Mouse (Mus musculus) limb, embryonic 13.5 days (tissue): ENCODE measurements at regions not wholly inside any gene's neighbourhood (a gene's known extent, or its start where the extent isn't known, plus 50 kb on each side); places are given as distances from the start of the nearest gene placed in this dataset.
"Not testable (repeated sequence)": the region's sequence is repeated elsewhere in the genome, so short reads cannot be mapped to it uniquely, and the experiment has no call there.

Experiments
- ATAC-seq: fragments of 200-750 bp; cut with Nextera tagmentation; 2 replicates; pipeline ENCODE4 v1.8.0; 2017; ENCODE audit warnings: low read depth, moderate number of reproducible peaks, moderate TSS enrichment; ENCODE audit not compliant: low FRiP score
- H3K27ac ChIP-seq: fragments of 300-500 bp; sonication (generic); 2 replicates; pipeline ENCODE4 v1.5.1; 2015; ENCODE audit warnings: inconsistent platforms, mild to moderate bottlenecking, moderate library complexity
- H3K27me3 ChIP-seq: fragments of 300-500 bp; sonication (generic); 2 replicates; pipeline ENCODE4 v1.6.1; 2015; ENCODE audit warnings: mild to moderate bottlenecking, inconsistent platforms
- H3K36me3 ChIP-seq: fragments of 300-500 bp; sonication (generic); 2 replicates; pipeline ENCODE4 v1.6.1; 2015; ENCODE audit warnings: inconsistent platforms, mild to moderate bottlenecking, moderate library complexity
- H3K4me1 ChIP-seq: fragments of 300-500 bp; sonication (generic); 2 replicates; pipeline ENCODE4 v1.6.1; 2015; ENCODE audit warnings: inconsistent platforms
- H3K4me2 ChIP-seq: fragments of 300-500 bp; sonication (generic); replicated peaks from 2 replicates; pipeline ENCODE4 v1.6.1; 2015; ENCODE audit warnings: inconsistent platforms, mild to moderate bottlenecking, moderate library complexity
- H3K4me3 ChIP-seq: fragments of 300-500 bp; sonication (generic); 2 replicates; pipeline ENCODE4 v1.5.1; 2015; ENCODE audit warnings: moderate library complexity, mild to moderate bottlenecking, inconsistent platforms
- H3K9ac ChIP-seq: fragments of 300-500 bp; sonication (generic); 2 replicates; pipeline ENCODE4 v1.6.1; 2015; ENCODE audit warnings: mild to moderate bottlenecking, inconsistent platforms
- H3K9me3 ChIP-seq: fragments of 300-500 bp; sonication (generic); 2 replicates; pipeline ENCODE4 v1.6.1; 2016; ENCODE audit warnings: inconsistent platforms
- whole genome bisulfite sequencing: fragments of 180-500 bp; shearing (Covaris S2); methylation state at CpG from one replicate; pipeline ENCODE4 v1.1.7; 2015; 5-methylcytosine and 5-hydroxymethylcytosine counted together

DNA sequence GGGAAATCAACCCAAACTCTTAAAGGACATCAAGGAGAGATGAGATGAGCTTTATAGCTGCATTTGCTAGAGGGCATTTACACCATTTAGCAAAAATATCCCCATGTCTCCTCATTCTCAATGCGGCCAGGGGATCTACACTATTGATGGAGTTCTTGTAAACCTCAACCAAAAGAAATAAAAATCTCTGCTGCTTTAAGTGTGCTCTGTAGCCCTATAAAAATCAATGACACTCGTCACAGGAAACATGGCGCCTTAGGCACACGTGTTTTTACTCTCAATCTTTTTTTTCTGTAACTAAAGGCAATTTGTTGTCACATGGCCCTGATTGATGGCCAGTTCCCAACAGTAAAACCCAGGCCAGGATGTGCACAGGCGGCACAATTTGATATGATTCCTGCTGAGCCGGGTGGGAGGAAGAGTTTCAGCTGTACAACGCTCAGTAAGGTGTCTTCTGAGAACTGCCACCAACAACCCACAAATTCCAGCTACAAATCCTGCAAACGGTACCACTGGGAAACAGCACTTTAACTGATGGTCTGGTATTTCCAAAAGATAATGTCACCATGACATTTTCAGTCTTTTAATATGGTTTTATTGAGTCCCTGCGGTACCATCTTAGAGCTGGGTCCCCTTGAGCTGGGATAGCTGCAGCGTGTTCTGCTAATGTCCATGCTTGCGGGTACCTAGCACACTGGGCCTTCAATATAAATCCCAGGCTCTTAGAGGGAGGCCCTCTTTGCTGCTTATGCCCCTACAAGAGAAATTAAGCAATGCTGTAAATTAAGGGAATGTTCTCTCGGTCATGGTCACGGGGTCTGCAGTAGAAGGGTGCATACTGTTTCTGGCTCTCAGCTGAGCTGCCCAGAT, 78.8 kb downstream of the Tpbg start:
- peak; percentile 71; the same call in 1 of the 2 replicates for ATAC-seq
- Histone ChIP-seq H3K36me3 (no peaks in the 10 kb centered on the region), H3K27ac (no peak overlapping the region), H3K4me1 (peaks cover 4% of the 10 kb centered on the region; the same call in 1 of the 2 replicates), H3K4me2 (no peak overlapping the region), H3K9ac (no peak overlapping the region), H3K4me3 (no peak overlapping the region), H3K27me3 (no peaks in the 10 kb centered on the region), H3K9me3 (no peaks in the 10 kb centered on the region)
- 45% methylated on average over 13 of the region's 13 CpGs for WGBS

GRCm38 (mm10) chr9:85925259-85925658, 83.1 kb downstream of the Tpbg start:
- H3K27ac ChIP-seq: no peak overlapping the region
- 68% methylated on average over 1 of the region's 1 CpGs for WGBS

DNA sequence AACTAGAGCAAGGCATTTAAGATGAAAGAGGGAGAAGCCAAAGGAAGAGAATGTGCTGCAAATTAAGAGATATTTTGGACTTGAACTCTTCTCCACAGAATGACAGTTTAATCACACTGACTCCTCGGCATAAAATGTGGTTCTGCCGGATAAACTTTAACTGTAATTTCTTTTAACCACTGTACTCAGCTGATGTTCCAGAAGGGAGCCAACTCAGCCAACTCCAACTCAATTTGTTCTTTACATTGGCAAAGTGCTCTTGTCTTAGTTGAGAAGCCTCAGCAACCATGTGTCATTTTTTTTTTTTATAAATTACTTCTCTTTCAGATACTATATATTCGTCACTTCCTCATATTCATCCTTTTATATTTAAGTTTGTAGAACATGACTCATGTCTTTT, 90.0 kb downstream of the Tpbg start:
- Histone ChIP-seq H3K27ac (no peak overlapping the region), H3K9ac (no peak overlapping the region), H3K4me3 (no peak overlapping the region), H3K27me3 (no peaks in the 10 kb centered on the region), H3K4me2 (no peak overlapping the region), H3K9me3 (no peaks in the 10 kb centered on the region), H3K4me1 (no peaks in the 10 kb centered on the region), H3K36me3 (no peaks in the 10 kb centered on the region)
- 86% methylated on average over 3 of the region's 3 CpGs for WGBS
- ATAC-seq: no peak

More at GRCm38 (mm10) chr9:85925259-85925658, 83.1 kb downstream of the Tpbg start:
- Histone ChIP-seq H3K9ac (no peak overlapping the region), H3K27me3 (no peaks in the 10 kb centered on the region), H3K4me2 (no peak overlapping the region), H3K36me3 (no peaks in the 10 kb centered on the region), H3K9me3 (no peaks in the 10 kb centered on the region), H3K4me1 (peaks cover 4% of the 10 kb centered on the region; the same call in 1 of the 2 replicates), H3K4me3 (no peak overlapping the region)
- ATAC-seq: no peak

DNA sequence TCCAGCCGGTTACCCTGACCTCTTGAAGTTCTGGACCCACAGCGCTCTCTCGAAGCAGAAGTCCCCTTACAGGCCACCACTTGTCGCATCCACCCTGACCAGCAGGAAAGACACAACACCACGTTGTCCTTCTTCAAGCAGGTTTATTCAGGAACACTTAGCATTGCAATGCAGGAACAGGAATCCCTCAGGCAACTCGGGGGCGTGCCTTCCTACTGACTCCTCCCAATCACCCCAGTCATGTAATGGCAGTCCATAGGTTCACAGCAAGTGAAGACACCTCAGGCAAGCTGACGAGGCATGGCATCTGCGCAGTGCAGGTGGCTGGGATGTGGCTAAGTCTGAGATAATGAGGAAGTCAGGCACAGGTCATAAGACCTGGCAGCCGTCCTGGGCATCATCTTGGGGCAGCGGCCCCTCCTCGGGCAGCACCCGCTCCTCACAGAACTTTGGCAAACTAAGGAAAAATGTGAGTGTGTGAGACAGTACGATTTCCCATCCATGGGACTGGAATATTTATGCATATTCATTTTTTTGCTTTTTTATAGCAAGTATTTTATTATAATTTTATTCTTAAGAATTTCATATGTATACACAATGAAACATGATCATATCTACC, 101.0 kb downstream of the Tpbg start:
- H3K36me3 ChIP-seq, H3K27me3 ChIP-seq, H3K4me3 ChIP-seq, H3K9me3 ChIP-seq, H3K27ac ChIP-seq, H3K9ac ChIP-seq, H3K4me2 ChIP-seq, H3K4me1 ChIP-seq, ATAC-seq: not testable (repeated sequence)
- WGBS: 88% methylated on average over 14 of the region's 14 CpGs

DNA sequence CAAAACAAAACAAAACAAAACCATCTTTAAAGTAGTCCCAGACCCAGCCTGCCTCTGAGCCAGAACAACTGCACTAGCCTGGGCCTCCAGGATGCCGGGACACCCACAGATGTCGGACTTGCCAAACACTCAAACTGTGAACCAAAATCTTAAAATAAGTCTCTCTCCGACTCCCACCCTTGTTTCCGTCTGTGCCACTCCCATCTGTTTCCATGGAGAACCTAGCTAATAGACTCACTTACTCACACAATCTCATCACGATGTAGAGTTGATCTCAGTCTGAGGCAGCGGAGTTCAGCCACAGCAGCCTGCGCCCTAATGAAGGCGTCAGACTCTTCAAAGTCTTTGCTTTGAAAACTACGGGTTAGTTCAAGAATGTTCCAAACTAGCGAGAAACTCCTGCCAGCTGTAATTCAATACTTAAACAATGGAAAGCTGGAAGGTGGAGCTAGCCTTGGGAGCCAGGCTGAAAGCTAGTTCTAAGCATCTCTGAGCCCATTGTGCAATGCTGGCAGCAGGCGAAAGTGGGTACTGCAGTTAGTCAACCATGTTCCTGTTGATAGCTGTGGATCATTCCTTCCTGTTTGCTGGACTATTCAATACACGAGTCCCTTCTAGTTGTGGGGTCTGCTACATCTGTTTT, 106.4 kb downstream of the Tpbg start:
- Histone ChIP-seq H3K9ac (no peak overlapping the region), H3K9me3 (no peaks in the 10 kb centered on the region), H3K4me1 (no peaks in the 10 kb centered on the region), H3K27me3 (no peaks in the 10 kb centered on the region), H3K36me3 (no peaks in the 10 kb centered on the region), H3K4me2 (no peak overlapping the region), H3K27ac (no peak overlapping the region), H3K4me3 (no peak overlapping the region)
- no peak for ATAC-seq
- 76% methylated on average over 12 of the region's 12 CpGs for WGBS

DNA sequence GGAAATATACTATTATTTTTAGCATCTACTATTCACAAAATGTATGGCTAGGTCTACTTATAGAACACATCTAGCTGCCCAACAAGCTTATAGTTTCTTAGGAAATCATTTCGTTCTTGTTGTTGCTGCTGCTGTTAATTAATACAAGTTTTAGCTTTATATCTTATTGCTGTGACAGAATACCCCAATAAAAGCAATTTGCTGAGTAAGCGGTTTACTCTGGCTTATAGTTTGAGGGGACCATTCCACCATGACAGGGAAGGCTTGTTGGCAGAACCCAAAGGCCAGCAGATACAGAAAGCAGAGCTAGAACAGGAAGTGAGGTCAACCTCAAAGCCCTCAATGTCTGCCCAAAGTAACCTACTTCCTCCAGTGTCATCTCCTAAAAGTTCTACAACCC, 109.6 kb downstream of the Tpbg start:
- no peak for ATAC-seq
- Histone ChIP-seq H3K36me3 (no peaks in the 10 kb centered on the region), H3K9me3 (no peaks in the 10 kb centered on the region), H3K4me2 (no peak overlapping the region), H3K4me3 (no peak overlapping the region), H3K4me1 (no peaks in the 10 kb centered on the region), H3K27ac (no peak overlapping the region), H3K27me3 (no peaks in the 10 kb centered on the region), H3K9ac (no peak overlapping the region)
- 85% methylated on average over 2 of the region's 2 CpGs for WGBS

- Histone ChIP-seq H3K36me3 (no peaks in the 10 kb centered on the region), H3K4me2 (no peak overlapping the region), H3K27ac (no peak overlapping the region), H3K4me1 (no peaks in the 10 kb centered on the region), H3K9me3 (no peaks in the 10 kb centered on the region), H3K9ac (no peak overlapping the region), H3K4me3 (no peak overlapping the region), H3K27me3 (no peaks in the 10 kb centered on the region)
- WGBS: 85% methylated on average over 10 of the region's 10 CpGs
- no peak for ATAC-seq
Measured at GRCm38 (mm10) chr9:85970076-85970475, 127.9 kb downstream of the Tpbg start.

DNA sequence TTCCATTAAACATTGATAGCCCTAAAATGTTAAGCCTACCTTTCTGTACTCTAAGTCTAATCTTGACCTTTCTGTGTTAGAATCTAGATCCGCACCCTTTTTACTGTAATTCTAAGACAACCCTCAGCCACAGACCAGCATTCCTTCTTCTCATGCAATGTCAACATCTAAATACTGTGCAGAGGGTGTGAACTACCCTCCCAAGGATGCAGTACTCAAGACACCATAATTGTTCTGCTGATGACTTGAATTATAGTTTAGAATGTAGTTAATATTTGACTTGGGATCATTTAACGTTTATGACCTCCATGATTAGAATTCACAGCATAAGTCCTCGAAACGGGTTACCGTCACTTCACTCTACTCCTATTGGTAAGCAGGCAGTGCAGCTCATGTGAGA, 139.2 kb downstream of the Tpbg start:
- ATAC-seq: no peak
- Histone ChIP-seq H3K27ac (no peak overlapping the region), H3K9me3 (no peaks in the 10 kb centered on the region), H3K36me3 (no peaks in the 10 kb centered on the region), H3K9ac (no peak overlapping the region), H3K4me3 (no peak overlapping the region), H3K4me2 (no peak overlapping the region), H3K27me3 (no peaks in the 10 kb centered on the region), H3K4me1 (no peaks in the 10 kb centered on the region)
- WGBS: 93% methylated on average over 5 of the region's 5 CpGs

DNA sequence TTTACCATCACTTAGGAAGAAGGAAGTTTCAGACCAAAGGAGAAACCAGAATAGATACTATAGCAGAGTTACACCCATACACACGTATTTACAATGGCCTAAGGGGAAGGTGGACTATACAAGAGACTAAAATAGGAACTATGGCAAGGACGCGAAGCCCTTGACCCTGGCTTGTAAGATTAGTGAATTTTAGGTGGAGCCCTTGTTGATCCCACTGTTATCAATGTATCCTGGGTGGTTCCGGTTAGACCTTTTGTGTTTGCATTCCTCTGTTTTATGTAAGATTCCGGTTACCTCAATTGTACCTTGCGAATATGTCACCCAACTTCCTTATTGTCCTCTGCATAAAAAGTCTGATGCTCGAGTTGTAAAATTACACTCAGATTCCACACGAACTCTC, 141.3 kb downstream of the Tpbg start:
- H3K27me3 ChIP-seq, H3K4me3 ChIP-seq, H3K4me1 ChIP-seq, H3K4me2 ChIP-seq, H3K27ac ChIP-seq, ATAC-seq, H3K9ac ChIP-seq, H3K36me3 ChIP-seq, H3K9me3 ChIP-seq: not testable (repeated sequence)
- 94% methylated on average over 8 of the region's 8 CpGs for WGBS

- Histone ChIP-seq H3K9ac (no peak overlapping the region), H3K4me2 (no peak overlapping the region), H3K27ac (no peak overlapping the region), H3K27me3 (no peaks in the 10 kb centered on the region), H3K36me3 (no peaks in the 10 kb centered on the region), H3K9me3 (no peaks in the 10 kb centered on the region), H3K4me1 (no peaks in the 10 kb centered on the region), H3K4me3 (no peak overlapping the region)
- WGBS: 34% methylated on average over 5 of the region's 5 CpGs
- ATAC-seq: no peak
Measured at GRCm38 (mm10) chr9:85985671-85986070, 143.5 kb downstream of the Tpbg start.

GRCm38 (mm10) chr9:85986142-85986541, 144.0 kb downstream of the Tpbg start:
- no peak for ATAC-seq
- Histone ChIP-seq H3K4me2 (no peak overlapping the region), H3K27ac (no peak overlapping the region), H3K9me3 (no peaks in the 10 kb centered on the region), H3K27me3 (no peaks in the 10 kb centered on the region), H3K9ac (no peak overlapping the region), H3K4me1 (no peaks in the 10 kb centered on the region), H3K4me3 (no peak overlapping the region), H3K36me3 (no peaks in the 10 kb centered on the region)
- 57% methylated on average over 2 of the region's 2 CpGs for WGBS

- Histone ChIP-seq H3K4me1 (no peaks in the 10 kb centered on the region), H3K27ac (no peak overlapping the region), H3K4me3 (no peak overlapping the region), H3K4me2 (no peak overlapping the region), H3K36me3 (no peaks in the 10 kb centered on the region), H3K9ac (no peak overlapping the region), H3K9me3 (no peaks in the 10 kb centered on the region), H3K27me3 (no peaks in the 10 kb centered on the region)
- no peak for ATAC-seq
- WGBS: 31% methylated on average over 2 of the region's 2 CpGs
Measured at GRCm38 (mm10) chr9:86002996-86003395, 160.8 kb downstream of the Tpbg start.
